Mouse (Mus musculus): ENCODE measurements around the gene Hist1h3a.

The Hist1h3a gene

GRCm38 (mm10) chr13:23759251-23759771 is 2.9 kb downstream of the Hist1h3a start:
- DNase-seq (ENCODE audit: low read depth, low spot score): no peak

- DNase-seq (ENCODE audit: low read depth, low spot score): no peak
These were observed 4.3 kb downstream of the Hist1h3a start for GRCm38 (mm10) chr13:23757921-23758320.

DNA sequence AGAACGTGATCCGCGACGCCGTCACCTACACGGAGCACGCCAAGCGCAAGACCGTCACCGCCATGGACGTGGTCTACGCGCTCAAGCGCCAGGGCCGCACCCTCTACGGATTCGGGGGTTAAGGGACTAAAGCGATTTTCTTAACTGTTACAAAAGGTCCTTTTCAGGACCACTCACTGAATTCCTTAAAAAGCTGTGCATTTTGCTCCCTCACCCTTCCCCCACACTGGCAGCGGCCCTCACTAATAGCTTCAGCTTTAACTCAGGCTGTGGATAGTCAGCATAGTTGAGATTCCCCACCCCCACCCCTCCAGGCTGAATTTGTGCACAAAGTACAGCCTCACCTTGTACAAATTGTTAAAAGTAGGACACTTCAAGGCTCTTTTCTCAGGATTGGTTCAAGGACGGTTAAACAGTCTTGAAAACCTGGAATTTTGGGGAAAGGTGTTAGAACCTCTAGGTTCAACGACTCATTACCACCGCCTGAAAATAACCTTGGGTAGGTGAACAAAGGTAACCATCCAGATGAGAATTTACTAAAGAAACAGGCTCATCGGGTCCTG is 4.9 kb downstream of the Hist1h3a start:
- DNase-seq (ENCODE audit: low read depth, low spot score): peak; percentile 62

DNA sequence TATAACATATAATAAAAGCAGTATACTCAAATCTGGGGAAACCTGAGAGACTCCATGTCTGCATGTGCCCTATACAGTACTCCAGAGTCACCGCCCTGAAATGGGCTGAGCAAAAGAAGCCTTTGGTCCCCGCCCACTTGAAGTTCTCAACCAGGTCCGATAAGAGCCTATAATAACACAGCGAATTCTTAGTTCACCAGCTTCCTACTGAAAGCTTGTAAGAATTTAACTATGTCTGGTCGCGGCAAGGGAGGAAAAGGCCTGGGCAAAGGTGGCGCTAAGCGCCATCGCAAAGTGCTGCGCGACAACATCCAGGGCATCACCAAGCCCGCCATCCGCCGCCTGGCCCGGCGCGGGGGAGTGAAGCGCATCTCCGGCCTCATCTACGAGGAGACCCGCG is 5.4 kb downstream of the Hist1h3a start, which contains the start of gene Hist1h4b:
Gene Hist1h4b, plus strand, starts transcription at position 224 of the 400 bp plus-strand sequence.
- DNase-seq (ENCODE audit: low read depth, low spot score): peak; percentile 97

DNA sequence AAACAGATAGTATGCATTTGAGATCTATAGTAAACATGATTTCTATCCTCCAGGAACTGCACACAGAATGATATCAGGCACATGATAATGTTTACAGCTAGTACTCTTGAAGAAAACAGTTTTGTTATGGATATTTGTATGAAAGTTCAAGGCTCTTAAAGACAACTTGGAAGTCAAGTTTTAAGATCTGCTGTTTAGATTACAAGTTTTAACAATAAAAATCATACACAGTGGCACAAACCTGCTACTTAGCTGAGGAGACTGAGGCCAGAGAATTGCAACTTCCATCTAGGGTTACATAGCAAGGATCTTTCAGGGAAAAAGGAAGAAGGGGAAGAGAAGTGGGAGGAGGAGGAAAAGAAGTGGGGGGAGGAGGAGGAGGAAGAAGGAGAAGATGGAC is 7.2 kb downstream of the Hist1h3a start:
- no peak for DNase-seq (ENCODE audit: low read depth, low spot score)

- DNase-seq (ENCODE audit: low read depth, low spot score): peak; percentile 40
These were observed 8.7 kb downstream of the Hist1h3a start for GRCm38 (mm10) chr13:23753314-23754078.

DNA sequence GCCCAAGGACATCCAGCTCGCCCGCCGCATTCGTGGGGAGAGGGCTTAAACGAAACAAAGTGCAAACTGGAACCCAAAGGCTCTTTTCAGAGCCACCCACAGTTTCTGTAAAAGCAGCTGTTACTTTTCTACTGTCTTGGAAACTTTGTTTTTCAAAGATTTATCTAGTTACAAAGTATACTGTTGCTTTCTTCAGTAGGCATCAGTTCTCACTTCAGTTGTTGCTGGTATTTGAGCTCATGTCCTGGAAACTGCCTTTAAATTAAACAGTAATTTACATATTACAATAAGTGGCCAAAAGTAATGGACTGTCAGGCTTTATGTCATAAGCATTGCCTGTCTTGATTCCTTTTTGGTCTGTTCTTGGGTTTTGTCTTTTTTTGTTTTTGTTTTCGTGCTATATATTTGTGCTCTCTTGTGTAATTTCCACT is 9.4 kb downstream of the Hist1h3a start:
- DNase-seq (ENCODE audit: low read depth, low spot score): peak; percentile 50

GRCm38 (mm10) chr13:23752067-23752741 is 10.0 kb downstream of the Hist1h3a start, which contains the start of gene Hist1h3b:
Gene Hist1h3b, plus strand, starts transcription at chr13:23752267.
- DNase-seq (ENCODE audit: low read depth, low spot score): peak; percentile 96

- DNase-seq (ENCODE audit: low read depth, low spot score): peak; percentile 64
These were observed 10.7 kb downstream of the Hist1h3a start for GRCm38 (mm10) chr13:23751478-23751956.

GRCm38 (mm10) chr13:23750839-23751477 is 11.2 kb downstream of the Hist1h3a start, which contains the start of gene Hist1h2ab:
Gene Hist1h2ab, plus strand, starts transcription at chr13:23751126.
- peak; percentile 85 for DNase-seq (ENCODE audit: low read depth, low spot score)

DNA sequence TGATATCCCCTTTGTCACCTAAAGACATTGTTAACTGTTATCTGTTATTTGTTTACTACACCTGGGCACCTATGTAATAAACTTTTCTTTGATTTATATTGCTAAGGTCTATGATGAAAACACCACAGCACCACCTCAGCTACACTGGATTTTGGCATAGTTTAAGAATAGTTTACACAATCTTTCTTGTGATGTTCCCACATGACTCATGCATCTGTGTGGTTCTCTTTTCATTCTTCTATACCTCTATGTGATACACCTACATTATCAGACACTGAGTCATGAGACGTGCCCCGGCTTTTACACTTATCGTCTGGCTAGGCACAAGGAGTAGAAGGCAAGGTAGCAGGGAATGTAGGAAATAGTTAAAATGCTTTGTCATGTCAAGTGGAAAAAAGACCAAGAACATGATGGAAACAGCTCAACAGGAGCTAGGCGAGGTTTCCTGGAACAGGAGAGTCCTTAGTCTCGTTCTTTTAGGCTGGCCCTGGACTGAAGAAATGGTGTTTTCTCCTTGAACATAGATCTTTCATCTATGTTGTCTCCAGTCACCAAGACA is 12.5 kb downstream of the Hist1h3a start:
- peak; percentile 42 for DNase-seq (ENCODE audit: low read depth, low spot score)

DNA sequence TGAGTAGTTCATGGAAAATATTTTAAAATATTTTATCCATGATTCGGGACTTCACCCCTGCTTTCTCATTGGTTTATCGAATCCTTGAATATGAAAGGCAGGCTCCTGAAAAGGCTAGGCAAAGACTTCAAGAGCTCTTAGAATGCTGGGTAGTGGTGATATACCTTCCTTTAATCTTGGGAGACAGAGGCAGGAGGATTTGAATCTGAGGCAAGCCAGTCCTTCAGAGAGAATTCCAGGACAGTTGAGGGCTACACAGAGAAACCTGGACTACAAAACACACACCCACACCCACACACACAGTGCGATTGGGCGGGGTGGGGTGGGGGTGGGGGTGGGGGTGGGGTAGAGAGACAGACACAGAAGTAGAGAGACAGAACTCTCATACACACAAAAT is 14.3 kb downstream of the Hist1h3a start:
- DNase-seq (ENCODE audit: low read depth, low spot score): peak; percentile 58

DNA sequence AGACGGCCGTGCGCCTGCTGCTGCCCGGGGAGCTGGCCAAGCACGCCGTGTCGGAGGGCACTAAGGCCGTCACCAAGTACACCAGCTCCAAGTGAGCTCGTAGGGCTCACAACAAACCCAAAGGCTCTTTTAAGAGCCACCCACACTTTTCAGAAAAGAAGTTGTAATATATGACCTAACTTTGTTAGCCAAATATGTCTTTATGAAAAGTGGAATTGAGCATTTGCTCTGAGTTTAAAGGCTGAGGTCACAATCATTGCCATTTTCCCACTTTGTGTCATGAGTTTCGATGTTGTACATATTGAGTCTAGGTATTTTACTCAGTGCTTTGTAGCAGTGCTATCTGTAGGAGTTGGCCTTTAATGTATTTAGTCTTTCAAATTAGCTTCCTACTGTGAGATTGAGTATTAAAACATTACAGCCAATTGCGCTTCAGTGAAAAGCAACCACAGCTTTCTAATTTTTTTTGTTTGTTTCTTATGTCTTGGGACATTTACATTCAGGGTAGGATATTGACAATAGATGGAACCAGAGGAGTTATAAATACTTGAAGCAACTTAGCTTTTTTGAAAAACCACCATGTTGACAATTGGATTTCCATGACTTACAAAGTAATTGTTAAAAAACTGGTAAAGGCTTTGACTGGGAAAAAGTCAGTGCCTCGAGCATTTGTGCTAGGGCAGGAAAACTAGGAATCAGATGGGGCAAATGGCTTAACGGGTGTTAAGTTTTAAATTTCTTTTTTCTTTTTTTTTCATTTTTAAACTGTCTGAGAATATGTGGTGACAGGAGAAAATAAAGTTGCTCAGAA is 14.9 kb downstream of the Hist1h3a start:
- peak; percentile 62 for DNase-seq (ENCODE audit: low read depth, low spot score)

DNA sequence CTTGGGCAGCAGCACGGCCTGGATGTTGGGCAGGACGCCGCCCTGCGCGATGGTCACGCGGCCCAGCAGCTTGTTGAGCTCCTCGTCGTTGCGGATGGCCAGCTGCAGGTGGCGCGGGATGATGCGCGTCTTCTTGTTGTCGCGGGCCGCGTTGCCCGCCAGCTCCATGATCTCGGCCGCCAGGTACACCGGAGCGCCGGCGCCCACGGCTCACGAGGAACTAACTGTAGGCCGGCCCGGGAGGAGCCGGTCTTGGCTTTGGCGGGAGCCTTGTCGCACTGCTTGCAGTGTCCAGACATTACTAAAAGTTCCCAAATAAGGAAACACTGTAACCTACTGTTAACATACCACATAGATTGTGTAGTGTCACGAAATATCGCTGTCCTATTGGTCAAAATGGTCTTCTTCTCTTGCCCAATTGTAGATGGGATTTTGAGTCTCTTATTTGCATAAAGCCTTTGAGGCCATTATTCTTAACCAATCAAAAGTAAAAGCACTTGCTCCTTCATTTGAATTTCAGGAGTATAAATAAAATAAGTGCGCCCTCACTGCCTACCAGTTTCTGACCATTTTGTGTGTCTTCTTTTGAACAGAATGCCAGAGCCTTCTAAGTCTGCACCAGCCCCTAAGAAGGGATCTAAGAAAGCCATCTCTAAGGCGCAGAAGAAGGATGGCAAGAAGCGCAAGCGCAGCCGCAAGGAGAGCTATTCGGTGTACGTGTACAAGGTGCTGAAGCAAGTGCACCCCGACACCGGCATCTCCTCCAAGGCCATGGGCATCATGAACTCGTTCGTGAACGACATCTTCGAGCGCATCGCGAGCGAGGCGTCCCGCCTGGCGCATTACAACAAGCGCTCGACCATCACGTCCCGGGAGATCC is 15.7 kb downstream of the Hist1h3a start, which contains the start of gene Hist1h2bb:
Gene Hist1h2bb, plus strand, starts transcription at position 534 of the 880 bp plus-strand sequence.
- peak; percentile 88 for DNase-seq (ENCODE audit: low read depth, low spot score)

GRCm38 (mm10) chr13:23745381-23746161 is 16.6 kb downstream of the Hist1h3a start, which contains the start of gene Hist1h3c:
Gene Hist1h3c, minus strand, starts transcription at chr13:23745602.
- DNase-seq (ENCODE audit: low read depth, low spot score): peak; percentile 93

GRCm38 (mm10) chr13:23744421-23745380 is 17.5 kb downstream of the Hist1h3a start:
- peak; percentile 58 for DNase-seq (ENCODE audit: low read depth, low spot score)

GRCm38 (mm10) chr13:23743963-23744362 is 18.2 kb downstream of the Hist1h3a start:
- peak; percentile 46 for DNase-seq (ENCODE audit: low read depth, low spot score)
